Mouse (Mus musculus) MEL (cell line): ENCODE measurements around the gene Cdc42ep3. TPM values are rescaled to one million over a fixed set of nuclear protein-coding genes. Genes with fewer than 3 reads are reported as not detected.

ENCODE experiments used
- DNase-seq: peaks from one replicate; pipeline ENCODE4 v3.0.0; 2011; ENCODE audit warnings: low read depth, low spot score
- H3K27ac ChIP-seq: 2 replicates; pipeline ENCODE4 v1.5.1; 2012; ENCODE audit warnings: low read depth, mild to moderate bottlenecking, control low read depth, low read length, moderate library complexity; ENCODE audit not compliant: control insufficient read depth
- H3K27me3 ChIP-seq, 2 experiments: fragments of 150-350 bp in 1 of 2; sonication (generic) in 1 of 2; 2 replicates each; pipeline ENCODE4 v1.6.1; 2012; ENCODE audit warnings: low read length in 2 of 2, mild to moderate bottlenecking in 2 of 2, improper control_type of control experiment in 1 of 2, moderate library complexity in 1 of 2; ENCODE audit not compliant: insufficient read depth in 2 of 2, control insufficient read depth in 1 of 2
- H3K36me3 ChIP-seq, 2 experiments: 2 replicates each; pipeline ENCODE4 v1.6.1; 2012 to 2014; ENCODE audit warnings: low read length in 2 of 2, improper control_type of control experiment in 1 of 2, inconsistent platforms in 1 of 2, mild to moderate bottlenecking in 1 of 2; ENCODE audit not compliant: insufficient read depth in 2 of 2, control insufficient read depth in 1 of 2
- H3K4me1 ChIP-seq, 2 experiments: fragments of 150-350 bp in 1 of 2; sonication (generic) in 1 of 2; 2 replicates each; pipeline ENCODE4 v1.6.1; 2012; ENCODE audit warnings: low read length in 2 of 2, improper control_type of control experiment in 1 of 2, mild to moderate bottlenecking in 1 of 2; ENCODE audit not compliant: insufficient read depth in 2 of 2, control insufficient read depth in 1 of 2
- H3K4me3 ChIP-seq, 2 experiments: fragments of 150-350 bp in 1 of 2; sonication (generic) in 1 of 2; 2 replicates each; pipeline ENCODE4 v1.5.1; 2012; ENCODE audit warnings: low read depth in 2 of 2, low read length in 2 of 2, mild to moderate bottlenecking in 2 of 2, moderate library complexity in 2 of 2, control low read depth in 1 of 2, improper control_type of control experiment in 1 of 2; ENCODE audit not compliant: control insufficient read depth in 1 of 2, insufficient read depth in 1 of 2
- H3K79me2 ChIP-seq: 2 replicates; pipeline ENCODE4 v1.6.1; 2012; ENCODE audit warnings: mild to moderate bottlenecking, low read length, moderate library complexity; ENCODE audit not compliant: control insufficient read depth, poor library complexity, insufficient read depth
- H3K9ac ChIP-seq: 2 replicates; pipeline ENCODE4 v1.6.1; 2012; ENCODE audit warnings: low read depth, mild to moderate bottlenecking, control low read depth, low read length, moderate library complexity; ENCODE audit not compliant: control insufficient read depth, poor library complexity, severe bottlenecking
- H3K9me3 ChIP-seq: fragments of 150-350 bp; sonication (generic); replicated peaks from 2 replicates; pipeline ENCODE4 v1.6.1; 2012; ENCODE audit warnings: mild to moderate bottlenecking, low read length, improper control_type of control experiment, moderate library complexity; ENCODE audit not compliant: insufficient read depth
- BHLHE40 ChIP-seq: IDR thresholded peaks from 2 replicates; pipeline ENCODE4 v1.6.1; 2012; ENCODE audit warnings: low read depth, mild to moderate bottlenecking, inconsistent platforms, low read length, improper control_type of control experiment, borderline replicate concordance
- CHD1 ChIP-seq: IDR thresholded peaks from 2 replicates; pipeline ENCODE4 v1.6.1; 2012; ENCODE audit warnings: low read depth, mild to moderate bottlenecking, inconsistent platforms, low read length, improper control_type of control experiment
- CHD2 ChIP-seq: IDR thresholded peaks from 2 replicates; pipeline ENCODE4 v1.6.1; 2011; ENCODE audit warnings: low read length, improper control_type of control experiment
- CTCF ChIP-seq, 3 experiments: IDR thresholded peaks in 2 of 3; conservative IDR thresholded peaks in 1 of 3; 2 replicates each; pipeline ENCODE4 v1.5.1; 2011 to 2012; ENCODE audit warnings: low read length in 3 of 3, low read depth in 2 of 3, mild to moderate bottlenecking in 2 of 3, improper control_type of control experiment in 1 of 3, inconsistent platforms in 1 of 3, mixed read lengths in 1 of 3, moderate library complexity in 1 of 3; ENCODE audit not compliant: control insufficient read depth in 1 of 3, insufficient read depth in 1 of 3, poor library complexity in 1 of 3, severe bottlenecking in 1 of 3
- E2F4 ChIP-seq: IDR thresholded peaks from 2 replicates; pipeline ENCODE4 v1.6.1; 2011; ENCODE audit warnings: low read depth, low read length, improper control_type of control experiment, borderline replicate concordance
- ELF1 ChIP-seq: IDR thresholded peaks from 2 replicates; pipeline ENCODE4 v1.6.1; 2014; ENCODE audit warnings: low read depth, mild to moderate bottlenecking, inconsistent platforms, low read length, improper control_type of control experiment, moderate library complexity
- GABPA ChIP-seq: IDR thresholded peaks from 2 replicates; pipeline ENCODE4 v1.6.1; 2012; ENCODE audit warnings: low read depth, mild to moderate bottlenecking, inconsistent platforms, low read length, improper control_type of control experiment, moderate library complexity
- HCFC1 ChIP-seq: IDR thresholded peaks from 2 replicates; pipeline ENCODE4 v1.6.1; 2012; ENCODE audit warnings: low read depth, mild to moderate bottlenecking, inconsistent platforms, low read length, improper control_type of control experiment, moderate library complexity
- KAT2A ChIP-seq: conservative IDR thresholded peaks from 2 replicates; pipeline ENCODE4 v1.6.1; 2012; ENCODE audit warnings: low read depth, low read length, improper control_type of control experiment, inconsistent platforms
- MAFK ChIP-seq: IDR thresholded peaks from 2 replicates; pipeline ENCODE4 v1.6.1; 2011; ENCODE audit warnings: low read depth, mild to moderate bottlenecking, low read length, improper control_type of control experiment, borderline replicate concordance
- MAX ChIP-seq: IDR thresholded peaks from 2 replicates; pipeline ENCODE4 v1.6.1; 2011; ENCODE audit warnings: low read length, improper control_type of control experiment
- MEF2A ChIP-seq: IDR thresholded peaks from 2 replicates; pipeline ENCODE4 v1.6.1; 2014; ENCODE audit warnings: low read depth, mild to moderate bottlenecking, inconsistent platforms, low read length, improper control_type of control experiment; ENCODE audit not compliant: poor library complexity, insufficient replicate concordance, severe bottlenecking; ENCODE audit errors: extremely low read depth
- MXI1 ChIP-seq: IDR thresholded peaks from 2 replicates; pipeline ENCODE4 v1.6.1; 2011; ENCODE audit warnings: mild to moderate bottlenecking, low read depth, low read length, improper control_type of control experiment
- POLR2AphosphoS2 ChIP-seq: IDR thresholded peaks from 2 replicates; pipeline ENCODE4 v1.6.1; 2011; ENCODE audit warnings: low read length, improper control_type of control experiment
- POLR2AphosphoS5 ChIP-seq: IDR thresholded peaks from 2 replicates; pipeline ENCODE4 v1.6.1; 2012; ENCODE audit warnings: low read depth, borderline replicate concordance, mild to moderate bottlenecking, inconsistent platforms, low read length, moderate library complexity, mixed read lengths
- RAD21 ChIP-seq: IDR thresholded peaks from 2 replicates; pipeline ENCODE4 v1.6.1; 2011; ENCODE audit warnings: mild to moderate bottlenecking, low read depth, low read length, improper control_type of control experiment
- RCOR1 ChIP-seq: IDR thresholded peaks from 2 replicates; pipeline ENCODE4 v1.6.1; 2012; ENCODE audit warnings: low read depth, mild to moderate bottlenecking, inconsistent platforms, low read length, improper control_type of control experiment
- SIN3A ChIP-seq: IDR thresholded peaks from 2 replicates; pipeline ENCODE4 v1.6.1; 2012; ENCODE audit warnings: low read length, improper control_type of control experiment, inconsistent platforms
- TAL1 ChIP-seq: IDR thresholded peaks from 2 replicates; pipeline ENCODE4 v1.6.1; 2012; ENCODE audit warnings: mild to moderate bottlenecking, inconsistent platforms, low read length, moderate library complexity, mixed read lengths
- TBP ChIP-seq: IDR thresholded peaks from 2 replicates; pipeline ENCODE4 v1.8.0; 2011; ENCODE audit warnings: low read depth, low read length, improper control_type of control experiment
- TCF12 ChIP-seq: IDR thresholded peaks from 2 replicates; pipeline ENCODE4 v1.6.1; 2014; ENCODE audit warnings: low read depth, mild to moderate bottlenecking, inconsistent platforms, low read length, improper control_type of control experiment, moderate library complexity
- USF1 ChIP-seq: IDR thresholded peaks from 2 replicates; pipeline ENCODE4 v1.6.1; 2014; ENCODE audit warnings: low read depth, mild to moderate bottlenecking, inconsistent platforms, low read length, improper control_type of control experiment, moderate library complexity
- ZC3H11A ChIP-seq: IDR thresholded peaks from 2 replicates; pipeline ENCODE4 v1.6.1; 2012; ENCODE audit warnings: low read depth, mild to moderate bottlenecking, inconsistent platforms, low read length, improper control_type of control experiment
- ZKSCAN1 ChIP-seq: IDR thresholded peaks from 2 replicates; pipeline ENCODE4 v1.6.1; 2012; ENCODE audit warnings: low read depth, mild to moderate bottlenecking, inconsistent platforms, low read length, improper control_type of control experiment, moderate library complexity
- ZMIZ1 ChIP-seq: IDR thresholded peaks from 2 replicates; pipeline ENCODE4 v1.6.1; 2012; ENCODE audit warnings: low read depth, mild to moderate bottlenecking, inconsistent platforms, low read length, improper control_type of control experiment, moderate library complexity
- polyA plus RNA-seq, 2 experiments: library from polyadenylated mRNA; stranded (reverse) in 1 of 2; unstranded in 1 of 2; fragments of >175 nt in 1 of 2; fragments of >200 nt in 1 of 2; gene quantifications; 2 replicates each; pipeline versions ENCODE4 v1.2.1 to v1.2.4; 2012; ENCODE audit warnings: low replicate concordance in 2 of 2, low read depth in 1 of 2; ENCODE audit not compliant: insufficient read length in 2 of 2, insufficient read depth in 1 of 2, missing spikeins in 1 of 2
- total RNA-seq: library from RNA; depleted of rRNA; stranded (reverse); fragments of 300-350 nt; gene quantifications from 2 replicates; pipeline ENCODE4 v1.2.3, GENCODE M21; 2012

The Cdc42ep3 gene
- total and polyA plus RNA-seq, 3 experiments = 4.2 to 8.4 TPM; not detected in 1

DNA sequence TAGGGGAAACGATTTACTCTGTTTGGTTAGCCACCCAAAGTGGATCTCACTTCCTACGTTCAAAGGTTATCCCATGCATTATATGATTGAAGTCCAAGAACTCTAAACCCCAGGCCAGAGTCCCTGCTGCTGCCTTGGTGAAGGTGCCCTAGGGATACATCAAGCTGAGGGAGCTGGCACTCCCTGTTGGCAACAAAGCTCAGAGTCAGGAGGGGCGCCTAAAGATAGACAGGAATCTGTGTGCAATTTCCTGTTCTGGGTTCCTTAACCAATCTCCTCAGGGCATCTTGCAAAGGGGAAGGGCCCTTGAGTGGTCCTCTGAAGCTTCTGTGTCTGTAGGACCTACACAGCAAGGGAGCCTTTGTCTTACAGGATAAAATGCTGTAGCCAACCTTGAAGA is 22.0 kb downstream of the Cdc42ep3 start:
- no peak overlapping the region for H3K27ac ChIP-seq
- no peak overlapping the region for H3K4me3 ChIP-seq
- no peaks in the 10 kb centered on the region for H3K9me3 ChIP-seq
- no peaks in the 10 kb centered on the region; a peak in 1 of 4 replicates for H3K36me3 ChIP-seq
- no peaks in the 10 kb centered on the region for H3K79me2 ChIP-seq
- no peak overlapping the region for H3K9ac ChIP-seq
- no peak for TF ChIP-seq POLR2AphosphoS5
- TF ChIP-seq MXI1 = no peak
- TF ChIP-seq RCOR1 = no peak
- no peak for TF ChIP-seq CTCF (IDR thresholded peaks at IDR 0.05 in 2 of 3, conservative IDR thresholded peaks at IDR 0.05 in 1 of 3; ENCODE audit: control insufficient read depth in 1 of 3, insufficient read depth in 1 of 3, low read depth in 2 of 3, low read length in 3 of 3, poor library complexity in 1 of 3, severe bottlenecking in 1 of 3)
- no peak for TF ChIP-seq RAD21
- no peak for TF ChIP-seq SIN3A
- TF ChIP-seq E2F4 = no peak
- no peak for TF ChIP-seq KAT2A
- no peak for TF ChIP-seq BHLHE40
- no peak for TF ChIP-seq MAFK
- no peak for TF ChIP-seq ZC3H11A
- TF ChIP-seq USF1 = no peak
- TF ChIP-seq MAX = no peak
- no peak for TF ChIP-seq TBP
- no peak for TF ChIP-seq TCF12
- TF ChIP-seq TAL1 = no peak
- TF ChIP-seq GABPA = no peak
- TF ChIP-seq ZKSCAN1 = no peak
- no peak for TF ChIP-seq CHD2
- no peaks in the 10 kb centered on the region for H3K4me1 ChIP-seq
- no peak for DNase-seq
- no peaks in the 10 kb centered on the region for H3K27me3 ChIP-seq

GRCm38 (mm10) chr17:79330397-79330796 is 24.5 kb downstream of the Cdc42ep3 start:
- Histone ChIP-seq H3K9me3 (no peaks in the 10 kb centered on the region), H3K36me3 (no peaks in the 10 kb centered on the region; a peak in 1 of 4 replicates), H3K4me1 (no peaks in the 10 kb centered on the region), H3K27me3 (no peaks in the 10 kb centered on the region), H3K79me2 (no peaks in the 10 kb centered on the region), H3K4me3 (no peak overlapping the region), H3K27ac (no peak overlapping the region)
- no peak for DNase-seq
- TF ChIP-seq POLR2AphosphoS5 (no peak), CHD1 (no peak), POLR2AphosphoS2 (no peak), BHLHE40 (no peak), MEF2A (no peak), HCFC1 (no peak), TBP (no peak), ZMIZ1 (no peak), CTCF (IDR thresholded peaks at IDR 0.05 in 2 of 3, conservative IDR thresholded peaks at IDR 0.05 in 1 of 3; ENCODE audit: control insufficient read depth in 1 of 3, insufficient read depth in 1 of 3, low read depth in 2 of 3, low read length in 3 of 3, poor library complexity in 1 of 3, severe bottlenecking in 1 of 3) (no peak), RCOR1 (no peak), ELF1 (no peak), USF1 (no peak)
- TF ChIP-seq, all 39 proteins: peak for 0
- H3K9ac ChIP-seq = no peak overlapping the region
